Mouse (Mus musculus) adrenal gland, postnatal 25 days (tissue): ENCODE measurements around the gene Asic1. TPM values are rescaled to one million over a fixed set of nuclear protein-coding genes. Genes with fewer than 3 reads are reported as not detected.
A peak's percentile ranks its signal among the peaks of the same experiment; 100 is the strongest.
"Not testable (repeated sequence)": the region's sequence is repeated elsewhere in the genome, so short reads cannot be mapped to it uniquely, and the experiment has no call there.

Experiments used
- DNase-seq: peaks from one replicate; pipeline ENCODE4 v3.0.0; 2021; ENCODE audit warnings: mixed read lengths
- total RNA-seq: library from RNA; stranded (reverse); gene quantifications from 2 replicates; pipeline ENCODE4 v1.2.3, GENCODE M21; 2021

Asic1 gene
- total RNA-seq, 1 experiment from 2014 or later = 0.49 TPM

DNA sequence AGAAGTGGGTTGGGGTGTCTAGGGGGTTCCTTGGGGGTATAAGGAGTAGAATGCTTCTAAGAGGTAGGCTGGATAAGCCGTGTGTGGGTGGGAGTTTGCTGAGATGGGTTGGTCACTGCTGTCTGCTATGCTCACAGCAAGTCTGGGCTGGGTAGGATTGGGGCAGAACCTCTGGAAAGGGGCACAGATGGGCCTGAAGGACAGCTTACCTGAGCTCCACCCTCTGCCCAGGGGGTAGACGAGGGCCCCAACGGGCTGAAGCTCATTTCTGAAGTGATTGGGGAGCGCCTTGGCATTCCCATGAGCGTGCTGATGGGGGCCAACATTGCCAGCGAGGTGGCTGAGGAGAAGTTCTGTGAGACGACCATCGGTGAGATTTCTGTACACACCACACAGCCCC is 49.7 kb downstream of the Asic1 start:
- DNase-seq = no peak

- no peak for DNase-seq
These were observed 52.0 kb downstream of the Asic1 start for GRCm38 (mm10) chr15:99721921-99722743.

DNA sequence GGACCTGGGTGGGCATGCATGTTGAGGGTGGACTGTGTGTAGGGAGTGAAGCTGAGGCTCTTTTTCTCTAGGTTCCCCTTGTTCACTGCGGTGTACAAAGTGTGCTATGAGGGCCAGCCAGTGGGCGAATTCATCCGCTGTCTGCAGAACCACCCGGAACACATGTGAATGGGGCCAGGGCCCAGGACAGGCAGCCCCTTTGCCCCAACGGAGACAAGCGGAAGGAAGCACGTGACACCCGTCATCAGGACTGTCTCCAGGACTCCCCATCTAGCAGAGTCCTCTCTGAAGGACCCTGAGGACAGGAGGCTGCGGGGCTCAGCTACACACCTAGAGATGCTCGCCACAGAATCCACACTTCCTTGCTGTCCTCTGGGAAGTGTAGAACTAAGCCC is 52.9 kb downstream of the Asic1 start:
- no peak for DNase-seq

DNA sequence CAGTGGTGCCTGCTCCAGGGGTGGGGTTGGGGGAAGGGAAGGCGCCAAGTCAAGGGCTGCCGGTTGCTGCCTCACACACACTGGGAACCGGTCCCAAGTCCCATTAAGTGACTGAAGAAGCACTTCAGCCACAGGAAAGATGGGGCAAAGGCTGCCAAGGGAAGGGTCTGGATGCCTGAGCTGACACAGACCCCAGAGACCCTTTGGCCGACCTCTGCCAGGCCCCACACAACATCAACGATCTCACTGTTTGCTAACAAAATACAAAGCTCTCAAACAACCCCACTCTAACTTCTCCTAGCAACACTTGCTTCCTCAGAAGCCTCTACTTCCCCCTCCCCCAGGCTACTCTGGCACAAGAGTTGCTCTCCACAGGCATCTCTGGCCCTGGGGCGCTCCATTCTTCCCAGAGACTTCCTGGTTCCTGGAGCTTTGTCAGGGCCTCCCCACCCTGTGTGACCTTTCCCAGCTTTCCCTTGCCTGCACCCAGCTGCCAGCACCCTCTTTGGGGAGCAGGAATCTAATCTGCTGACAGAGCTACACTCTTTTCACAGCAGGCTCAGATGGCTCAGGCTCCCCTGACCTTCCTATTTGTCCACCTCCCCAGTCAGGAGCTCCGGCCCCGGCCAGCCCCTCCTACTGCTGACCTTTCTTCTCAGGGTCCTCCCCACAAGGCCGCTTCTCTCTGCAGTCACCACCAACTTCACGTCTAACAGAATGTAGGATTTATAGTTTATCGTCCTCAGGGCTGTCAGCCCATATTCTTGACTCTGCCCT is 53.5 kb downstream of the Asic1 start:
- DNase-seq = peak; percentile 82

GRCm38 (mm10) chr15:99724292-99725021 is 54.3 kb downstream of the Asic1 start:
- peak; percentile 79 for DNase-seq

- DNase-seq = peak; percentile 91
These were observed 55.4 kb downstream of the Asic1 start, which contains the start of gene Cox14 for GRCm38 (mm10) chr15:99725341-99726155. Cox14 (plus strand) TSS chr15:99725618.

DNA sequence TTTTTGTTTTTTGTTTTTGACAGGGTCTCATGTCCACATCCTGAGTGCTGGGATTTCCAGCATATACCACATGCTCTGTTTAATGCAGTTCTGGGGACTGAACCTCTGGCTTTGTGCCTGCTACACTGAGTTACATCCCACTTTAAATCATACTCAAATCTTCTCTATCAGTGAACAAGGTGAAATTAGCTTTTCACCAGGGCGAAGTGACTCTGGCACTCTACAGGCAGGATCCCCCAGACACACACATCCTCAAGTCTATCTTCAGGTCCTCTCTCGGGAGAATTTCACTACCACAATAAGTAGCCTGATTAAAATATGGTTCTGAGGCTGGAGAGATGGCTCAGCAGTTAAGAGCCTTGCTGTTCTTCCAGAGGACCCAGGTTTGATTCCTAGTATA is 56.4 kb downstream of the Asic1 start:
- DNase-seq = no peak

DNA sequence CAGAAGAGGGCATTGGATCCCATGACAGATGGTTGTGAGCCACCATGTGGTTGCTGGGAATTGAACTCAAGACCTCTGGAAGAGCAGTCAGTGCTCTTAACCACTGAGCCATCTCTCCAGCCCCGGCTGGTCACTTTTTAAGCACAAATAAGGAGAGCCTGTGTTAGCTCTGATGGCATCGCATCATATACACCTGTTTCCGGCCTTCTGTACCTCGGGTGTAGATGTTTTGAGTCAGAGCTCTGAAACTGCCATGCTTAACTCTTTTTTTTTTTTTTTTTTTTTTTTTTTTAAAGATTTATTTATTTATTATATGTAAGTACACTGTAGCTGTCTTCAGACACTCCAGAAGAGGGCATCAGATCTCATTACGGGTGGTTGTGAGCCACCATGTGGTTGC is 56.9 kb downstream of the Asic1 start:
- not testable (repeated sequence) for DNase-seq

- no peak for DNase-seq
These were observed 57.4 kb downstream of the Asic1 start for GRCm38 (mm10) chr15:99727525-99727924.

DNA sequence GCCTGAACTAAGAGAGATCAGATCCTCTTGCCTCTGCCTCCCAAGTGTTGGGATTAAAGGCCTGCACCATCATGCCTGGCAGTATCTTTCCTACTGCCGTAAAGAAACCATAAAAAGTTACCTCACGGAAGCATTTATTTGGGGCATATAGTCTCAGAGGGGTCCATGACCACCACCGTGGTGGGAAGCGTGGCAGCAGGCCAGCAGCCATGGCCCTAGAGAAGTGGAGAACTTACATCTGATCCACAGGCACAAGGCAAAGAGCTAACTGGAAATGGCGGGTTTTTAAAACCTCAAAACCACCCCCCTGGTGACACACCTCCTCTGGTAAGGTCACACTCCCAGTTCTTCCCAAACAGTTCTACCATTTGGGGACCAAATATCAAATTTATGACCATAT is 58.0 kb downstream of the Asic1 start:
- DNase-seq = no peak

GRCm38 (mm10) chr15:99729056-99729783 is 59.1 kb downstream of the Asic1 start:
- no peak for DNase-seq

- no peak for DNase-seq
These were observed 61.0 kb downstream of the Asic1 start for GRCm38 (mm10) chr15:99731167-99731566.

DNA sequence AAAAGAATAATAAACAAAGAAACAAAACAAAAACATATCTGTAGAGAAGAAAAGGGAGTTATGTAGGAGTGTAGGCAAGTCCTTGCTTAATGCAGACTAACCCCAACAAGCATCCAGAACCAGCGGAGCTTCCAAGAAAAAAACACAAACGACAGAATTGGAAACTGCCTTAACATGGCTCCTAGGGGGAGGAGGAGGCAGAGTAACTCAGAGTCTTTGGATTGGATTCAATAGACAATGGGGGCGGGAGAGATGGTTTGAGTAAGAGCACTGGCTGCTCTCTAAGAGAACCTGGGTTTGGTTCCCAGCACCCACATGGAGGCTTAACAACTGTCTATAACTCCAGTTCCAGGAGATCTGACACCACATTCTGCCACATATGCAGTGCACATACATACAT is 61.5 kb downstream of the Asic1 start:
- DNase-seq = no peak

GRCm38 (mm10) chr15:99733186-99733585 is 63.0 kb downstream of the Asic1 start:
- DNase-seq = no peak

DNA sequence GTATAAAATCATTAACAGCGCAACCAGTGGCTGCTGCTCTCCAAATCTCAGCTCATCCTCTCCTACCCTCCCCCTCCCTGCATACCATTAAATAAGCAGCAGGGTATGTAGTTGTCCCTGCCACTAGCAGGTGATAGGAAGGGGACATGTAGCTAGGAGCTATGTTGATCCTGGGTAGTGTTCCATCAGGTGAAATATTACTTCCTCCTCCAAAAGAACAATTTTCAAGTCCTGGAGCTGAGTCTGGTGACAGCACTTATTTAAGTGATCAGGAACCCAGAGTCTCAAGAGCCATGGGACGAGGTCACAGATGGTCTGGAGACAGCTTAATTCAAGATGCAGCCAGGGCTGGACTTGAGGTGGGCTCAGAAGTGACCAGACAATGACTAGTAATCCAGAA is 65.5 kb downstream of the Asic1 start:
- peak; percentile 100 for DNase-seq

GRCm38 (mm10) chr15:99736675-99737074 is 66.5 kb downstream of the Asic1 start:
- DNase-seq = no peak

DNA sequence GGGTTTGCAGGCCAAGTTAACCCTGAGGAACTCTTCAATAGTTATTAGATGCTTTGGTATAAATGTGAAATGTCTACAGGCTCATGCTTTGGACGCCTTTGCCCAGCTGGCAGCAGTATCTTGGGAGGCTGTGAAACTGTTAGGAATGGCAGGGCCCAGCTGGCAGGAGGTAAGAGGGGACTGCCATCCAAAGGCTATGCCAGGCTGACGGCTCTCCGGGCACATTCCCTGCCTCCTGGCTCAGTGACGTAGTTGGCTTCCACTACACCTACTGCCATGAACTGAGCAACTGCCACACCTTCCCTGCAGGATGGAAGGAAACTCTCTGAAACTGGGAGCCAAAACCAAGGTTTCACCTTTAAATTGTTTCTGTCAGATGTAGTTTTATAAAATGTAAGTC is 70.1 kb downstream of the Asic1 start:
- no peak for DNase-seq
